Mouse (Mus musculus) macrophage (primary cell): Measurements from ENCODE around the gene Sbno2. TPM values are rescaled to one million over a fixed set of nuclear protein-coding genes. Genes with fewer than 3 reads are reported as not detected.

Experiments
- H3K27ac ChIP-seq: fragments of 350-480 bp; formaldehyde crosslinking; 2 replicates; pipeline ENCODE4 v1.9.0; 2021
- H3K36me3 ChIP-seq: fragments of 350-480 bp; formaldehyde crosslinking; 2 replicates; pipeline ENCODE4 v1.9.0; 2021; ENCODE audit errors: inconsistent target
- H3K4me3 ChIP-seq: fragments of 350-480 bp; formaldehyde crosslinking; 2 replicates; pipeline ENCODE4 v1.9.0; 2021; ENCODE audit errors: inconsistent target
- H3K79me2 ChIP-seq: fragments of 350-480 bp; formaldehyde crosslinking; 2 replicates; pipeline ENCODE4 v1.9.0; 2021; ENCODE audit errors: inconsistent target
- WGBS: methylation state at CpG from one replicate; pipeline ENCODE4 v1.1.7; 2026; ENCODE audit warnings: inconsistent platforms; ENCODE audit not compliant: missing documents; 5-methylcytosine and 5-hydroxymethylcytosine counted together
- polyA plus RNA-seq: library from polyadenylated mRNA; stranded (reverse); fragments of 250-400 nt; gene quantifications from 3 replicates; pipeline ENCODE4 v1.2.4, GENCODE M21; 2018; ENCODE audit warnings: inconsistent platforms

The Sbno2 gene
- polyA plus RNA-seq, 1 experiment from 2014 or later = 23.7 TPM

GRCm38 (mm10) chr10:80121639-80122038 is 16.3 kb upstream of the Sbno2 start:
- peaks cover 100% of the 10 kb centered on the region for H3K79me2 ChIP-seq
- peaks cover 26% of the 10 kb centered on the region for H3K36me3 ChIP-seq
- WGBS = 46% methylated on average over 2 of the region's 2 CpGs
- H3K4me3 ChIP-seq = no peak overlapping the region
- no peak overlapping the region for H3K27ac ChIP-seq

DNA sequence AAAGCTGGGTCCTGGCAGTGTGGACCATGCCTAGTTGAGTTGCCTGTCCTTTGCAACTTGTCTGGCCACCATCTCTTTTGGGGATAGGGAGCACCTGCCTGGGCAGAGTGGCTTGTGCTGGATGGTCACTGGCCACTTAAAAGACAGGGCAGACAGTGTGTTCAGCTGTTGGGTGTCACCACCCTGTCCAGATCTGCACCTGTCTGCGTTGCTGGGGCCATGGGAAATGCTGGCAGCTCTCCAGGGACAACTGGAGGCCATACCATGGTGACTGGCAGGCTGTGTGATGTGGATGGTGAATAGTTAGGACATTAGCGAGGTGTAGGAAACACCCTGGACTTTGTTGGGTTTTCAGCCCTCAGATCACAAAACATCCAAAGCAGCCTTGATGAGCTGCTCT is 14.8 kb upstream of the Sbno2 start:
- WGBS = 81% methylated on average over 2 of the region's 2 CpGs
- Histone ChIP-seq H3K27ac (no peak overlapping the region), H3K4me3 (no peak overlapping the region), H3K36me3 (peaks cover 11% of the 10 kb centered on the region), H3K79me2 (peaks cover 91% of the 10 kb centered on the region)

- Histone ChIP-seq H3K4me3 (no peak overlapping the region), H3K79me2 (peaks cover 75% of the 10 kb centered on the region), H3K27ac (no peak overlapping the region), H3K36me3 (peaks cover 5% of the 10 kb centered on the region; the same call in 1 of the 2 replicates)
- WGBS = 72% methylated on average over 6 of the region's 6 CpGs
These were observed 13.2 kb upstream of the Sbno2 start for GRCm38 (mm10) chr10:80118552-80118951.

GRCm38 (mm10) chr10:80117736-80118135 is 12.4 kb upstream of the Sbno2 start:
- peaks cover 67% of the 10 kb centered on the region for H3K79me2 ChIP-seq
- 17% methylated on average over 1 of the region's 1 CpGs for WGBS
- peak overlapping the region; percentile 65; the same call in 1 of the 2 replicates for H3K27ac ChIP-seq
- peak overlapping the region; percentile 78 for H3K4me3 ChIP-seq
- H3K36me3 ChIP-seq = peaks cover 5% of the 10 kb centered on the region; the same call in 1 of the 2 replicates

- Histone ChIP-seq H3K36me3 (peaks cover 5% of the 10 kb centered on the region; the same call in 1 of the 2 replicates), H3K4me3 (peak overlapping the region; percentile 78), H3K79me2 (peaks cover 60% of the 10 kb centered on the region), H3K27ac (peak overlapping the region; percentile 65)
- WGBS = 4% methylated on average over 30 of the region's 30 CpGs
These were observed 11.7 kb upstream of the Sbno2 start for GRCm38 (mm10) chr10:80116927-80117691.

- peak overlapping the region; percentile 78 for H3K4me3 ChIP-seq
- 1% methylated on average over 21 of the region's 27 CpGs for WGBS
- H3K27ac ChIP-seq = peak overlapping the region; percentile 65
- peaks cover 55% of the 10 kb centered on the region for H3K79me2 ChIP-seq
- H3K36me3 ChIP-seq = peaks cover 5% of the 10 kb centered on the region; the same call in 1 of the 2 replicates
These were observed 11.2 kb upstream of the Sbno2 start for GRCm38 (mm10) chr10:80116563-80116926.

DNA sequence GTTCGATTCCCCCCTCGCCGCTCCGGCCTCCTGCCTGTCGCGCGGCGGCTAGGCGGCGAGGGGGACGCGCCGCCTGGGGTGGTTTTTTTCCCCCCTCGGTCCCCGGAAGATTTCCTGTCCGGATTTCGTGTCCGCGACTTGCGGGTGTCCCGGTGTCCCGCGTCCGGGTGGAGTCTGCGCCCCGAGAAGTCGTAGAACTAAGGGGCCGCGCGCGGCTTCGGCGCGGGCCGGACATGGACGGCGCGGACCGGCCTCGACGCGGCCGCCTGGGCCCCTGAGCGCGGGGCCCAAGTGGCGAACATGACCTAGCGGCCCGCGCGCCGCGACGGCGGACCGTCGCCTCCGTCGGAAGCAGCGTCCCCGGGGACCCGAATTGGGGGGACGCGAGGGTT is 10.6 kb upstream of the Sbno2 start:
- H3K4me3 ChIP-seq = peak overlapping the region; percentile 78
- peak overlapping the region; percentile 65 for H3K27ac ChIP-seq
- WGBS = under 1% methylated on average over 56 of the region's 63 CpGs
- peaks cover 5% of the 10 kb centered on the region; the same call in 1 of the 2 replicates for H3K36me3 ChIP-seq
- H3K79me2 ChIP-seq = peaks cover 49% of the 10 kb centered on the region

DNA sequence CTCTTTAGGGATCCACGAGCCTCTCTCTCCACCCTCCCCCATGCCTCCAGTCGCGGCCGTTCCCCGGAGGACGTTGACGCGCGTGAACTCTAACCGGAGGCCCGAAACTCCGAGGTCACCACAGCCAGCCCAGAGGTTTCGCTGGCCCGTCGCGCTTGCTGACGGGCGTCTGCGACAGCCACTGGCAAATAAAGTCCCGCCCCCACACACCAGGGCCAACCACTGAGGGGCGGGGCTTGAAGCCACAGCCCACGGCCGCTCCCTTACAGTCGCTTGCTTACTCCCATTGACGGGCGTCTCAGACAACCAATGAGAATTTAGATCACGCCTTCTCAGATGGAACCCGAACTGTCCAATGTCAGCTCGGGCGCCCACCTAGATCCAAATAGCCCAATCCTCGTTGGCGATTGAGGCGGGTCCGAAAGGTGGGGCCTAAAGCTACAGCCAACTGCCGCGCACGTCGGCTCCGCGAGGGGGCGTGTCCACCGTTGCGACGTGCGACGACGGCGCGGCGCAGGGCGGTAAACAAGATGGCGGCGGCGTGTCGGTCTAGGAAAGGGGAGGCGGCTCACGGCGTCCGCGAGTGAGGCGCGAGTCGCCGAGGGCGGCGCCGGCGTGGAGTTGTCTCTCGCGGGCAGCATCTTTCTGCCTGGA is 10.0 kb upstream of the Sbno2 start, which contains the start of gene Stk11:
TSS of gene Stk11 (plus strand) at position 514 of the 654 bp plus-strand sequence.
- WGBS = under 1% methylated on average over 63 of the region's 70 CpGs
- peaks cover under 1% of the 10 kb centered on the region; the same call in 1 of the 2 replicates for H3K36me3 ChIP-seq
- H3K79me2 ChIP-seq = peaks cover 43% of the 10 kb centered on the region
- peak within 1 kb of the TSS; percentile 88 for H3K27ac ChIP-seq
- H3K4me3 ChIP-seq = peak within 1 kb of the TSS; percentile 78

DNA sequence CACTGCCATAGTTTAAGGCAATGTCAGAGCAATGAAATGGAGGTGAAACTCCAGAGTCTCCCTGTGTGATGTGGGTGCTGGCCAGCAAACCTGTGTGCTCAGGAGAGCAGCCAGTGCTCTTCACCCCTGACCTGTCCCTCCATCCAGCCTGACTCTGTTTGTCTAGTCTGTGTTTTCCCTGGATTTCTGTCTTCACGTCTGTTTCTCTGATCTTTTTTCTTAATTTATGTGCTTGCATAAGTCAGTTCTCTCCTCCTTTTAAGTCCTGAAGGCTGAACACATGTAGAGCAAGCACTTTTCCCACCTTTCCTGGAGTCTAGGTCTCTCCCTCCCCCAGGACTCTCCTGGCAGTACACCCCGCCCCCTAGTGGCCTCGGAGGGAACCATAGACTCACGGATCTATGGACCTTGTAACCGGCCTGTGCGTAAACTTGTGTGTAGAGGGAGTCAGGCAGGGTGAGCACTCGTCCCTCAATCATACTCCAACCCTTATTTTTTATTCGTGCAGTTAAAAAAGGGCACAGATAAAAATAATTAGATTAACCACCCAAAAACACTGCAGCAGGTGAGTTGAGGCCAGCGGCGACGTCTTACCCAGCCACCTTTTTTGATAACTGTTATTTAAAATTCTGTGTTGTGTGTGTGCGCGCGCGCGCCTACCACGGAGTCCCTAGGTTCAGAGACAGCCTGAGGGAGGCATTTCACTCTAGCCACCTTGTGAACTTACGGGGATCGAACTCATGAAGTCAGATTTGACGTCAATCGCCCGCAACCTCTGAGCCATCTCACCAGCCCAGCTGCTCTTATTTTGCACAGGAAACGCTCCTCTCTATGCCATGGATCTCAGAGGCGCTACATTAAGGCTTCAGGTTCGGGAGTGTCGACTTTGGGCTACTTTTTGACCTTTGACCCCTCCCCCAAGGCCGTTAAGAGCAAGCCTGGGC is 9.2 kb upstream of the Sbno2 start:
- Histone ChIP-seq H3K79me2 (peaks cover 35% of the 10 kb centered on the region), H3K4me3 (peak overlapping the region; percentile 57), H3K27ac (peak overlapping the region; percentile 88), H3K36me3 (no peaks in the 10 kb centered on the region)
- 3% methylated on average over 27 of the region's 27 CpGs for WGBS

DNA sequence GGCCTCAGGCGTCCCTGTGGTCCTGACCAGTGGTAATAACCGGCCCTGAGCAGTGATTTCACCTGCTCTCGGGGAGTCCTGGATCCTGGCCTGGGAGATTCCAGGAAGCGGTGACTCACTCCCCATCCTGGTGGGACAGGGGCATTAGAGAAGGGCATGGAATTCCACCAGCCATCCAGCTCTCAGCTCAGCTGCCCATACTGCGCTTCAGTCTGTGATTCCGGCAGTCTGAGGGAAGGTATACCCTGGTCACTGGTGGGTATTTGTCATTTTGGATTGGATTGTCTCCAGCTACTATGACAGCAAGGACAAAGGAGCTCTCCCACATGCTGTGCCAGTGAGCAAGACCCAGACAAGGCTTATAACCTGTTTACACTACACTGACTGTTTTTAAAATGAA is 2.3 kb upstream of the Sbno2 start:
- Histone ChIP-seq H3K36me3 (no peaks in the 10 kb centered on the region), H3K79me2 (no peaks in the 10 kb centered on the region), H3K4me3 (no peak overlapping the region), H3K27ac (no peak overlapping the region)
- WGBS = 88% methylated on average over 6 of the region's 6 CpGs

DNA sequence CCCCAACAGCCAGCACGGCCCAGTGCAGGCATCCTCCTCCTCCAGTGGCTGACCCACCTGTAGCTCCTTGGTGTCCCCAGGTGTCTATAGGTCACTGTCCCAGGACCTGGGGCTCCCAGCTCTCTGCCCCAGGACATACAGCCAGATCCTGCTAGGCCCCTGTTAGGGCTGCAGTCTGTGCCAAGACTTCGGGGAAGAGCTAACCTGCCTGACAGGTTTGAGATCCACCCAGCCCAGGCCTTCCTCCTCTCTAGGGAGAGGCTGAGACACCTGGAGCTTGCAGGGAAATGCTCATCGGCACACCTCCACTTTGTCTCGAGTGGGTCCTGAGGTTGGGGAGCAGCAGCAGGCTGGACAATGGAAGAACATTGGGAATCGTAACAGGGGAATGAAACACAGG is 555 bp upstream of the Sbno2 start:
- H3K36me3 ChIP-seq = no peaks in the 10 kb centered on the region
- H3K4me3 ChIP-seq = no peak overlapping the region
- peak overlapping the region; percentile 21; the same call in 1 of the 2 replicates for H3K27ac ChIP-seq
- 73% methylated on average over 4 of the region's 5 CpGs for WGBS
- H3K79me2 ChIP-seq = peaks cover 14% of the 10 kb centered on the region

DNA sequence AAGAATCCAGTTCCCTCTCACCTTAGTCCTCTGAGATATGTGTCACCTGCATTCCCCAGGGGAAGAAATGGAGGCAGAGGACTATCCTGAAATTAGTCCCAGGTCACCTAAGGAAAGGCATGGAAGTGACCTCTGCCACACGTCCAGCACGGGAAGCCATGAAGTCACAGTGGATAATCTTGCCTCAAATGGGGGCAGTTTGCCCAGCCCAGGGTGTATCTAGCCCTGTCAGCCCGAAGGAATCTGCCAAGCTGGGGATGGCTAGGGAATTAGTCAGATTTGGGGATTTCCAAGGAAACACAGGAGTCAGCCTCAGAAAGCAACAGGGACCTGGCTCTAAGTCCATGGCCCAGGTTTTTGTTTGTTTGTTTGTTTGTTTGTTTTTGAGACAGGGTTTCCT is 1.2 kb downstream of the Sbno2 start:
- 82% methylated on average over 3 of the region's 3 CpGs for WGBS
- Histone ChIP-seq H3K36me3 (no peaks in the 10 kb centered on the region), H3K27ac (no peak overlapping the region), H3K79me2 (peaks cover 31% of the 10 kb centered on the region), H3K4me3 (no peak overlapping the region)

DNA sequence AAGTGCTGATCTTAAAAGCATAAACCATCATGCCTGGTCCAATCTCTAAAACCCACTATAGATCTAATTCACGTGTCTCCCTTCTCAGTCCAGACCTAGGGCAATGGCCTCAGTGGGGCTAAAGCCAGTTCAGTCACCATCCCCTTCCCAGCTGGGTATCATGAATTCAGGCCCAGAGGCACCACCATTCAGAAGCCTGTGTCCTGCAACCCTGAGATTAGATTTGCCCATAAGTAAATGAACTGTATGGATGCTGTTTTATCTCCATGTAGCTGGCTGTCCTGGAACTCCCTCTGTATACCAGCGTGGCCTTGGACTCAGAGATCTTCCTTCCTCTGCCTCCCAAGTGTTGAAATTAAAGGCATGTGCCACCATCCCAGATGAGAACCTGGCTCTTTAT is 2.3 kb downstream of the Sbno2 start:
- Histone ChIP-seq H3K27ac (no peak overlapping the region), H3K4me3 (no peak overlapping the region), H3K36me3 (no peaks in the 10 kb centered on the region), H3K79me2 (peaks cover 43% of the 10 kb centered on the region)
- 88% methylated on average over 2 of the region's 2 CpGs for WGBS

- under 1% methylated on average over 57 of the region's 59 CpGs for WGBS
- H3K27ac ChIP-seq = peak overlapping the region; percentile 49
- no peaks in the 10 kb centered on the region for H3K36me3 ChIP-seq
- peak overlapping the region; percentile 71 for H3K4me3 ChIP-seq
- peaks cover 50% of the 10 kb centered on the region for H3K79me2 ChIP-seq
These were observed 3.0 kb downstream of the Sbno2 start for GRCm38 (mm10) chr10:80102216-80102915.
